Mouse (Mus musculus): ENCODE data around the gene Ccdc187.

- TF ChIP-seq HCFC1 (IDR thresholded peaks at IDR 0.05; ENCODE audit: borderline replicate concordance, insufficient read depth, low read length) (no peak), MAFK (IDR thresholded peaks at IDR 0.05; ENCODE audit: insufficient read depth, low read depth, low read length) (no peak), CHD2 (IDR thresholded peaks at IDR 0.05; ENCODE audit: low read depth, low read length) (no peak), ZNF384 (IDR thresholded peaks at IDR 0.05; ENCODE audit: low read depth, low read length) (no peak), ZC3H11A (IDR thresholded peaks at IDR 0.05; ENCODE audit: borderline replicate concordance, low read depth, low read length) (no peak)
Measured at GRCm38 (mm10) chr2:26319109-26319508, 24.8 kb upstream of the Ccdc187 start.
